Mouse (Mus musculus): ENCODE data around the gene Cbx7.
A peak's percentile ranks its signal among the peaks of the same experiment; 100 is the strongest.

DNA sequence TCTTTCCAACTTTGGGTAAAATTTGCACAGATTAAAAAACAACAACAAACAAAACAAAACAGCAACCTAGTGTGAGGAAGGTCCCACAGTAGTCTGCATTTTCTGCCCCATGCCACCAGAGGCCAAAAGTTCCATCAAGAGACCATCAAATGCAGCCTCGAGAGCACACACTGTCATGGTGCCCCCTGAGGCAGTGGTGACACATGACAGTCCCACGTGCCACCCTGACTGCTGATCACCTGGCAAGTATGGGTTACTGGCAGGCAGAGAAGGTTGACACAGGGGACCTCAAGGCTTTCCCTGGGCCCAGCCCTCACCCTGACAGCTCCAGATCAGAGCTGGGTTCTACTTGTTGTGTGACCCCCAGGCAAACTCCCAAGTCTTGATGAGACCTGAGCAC lies 51.1 kb downstream of the Cbx7 start:
- no peak for TF ChIP-seq POLR2A (IDR thresholded peaks at IDR 0.05; ENCODE audit: low read depth, low read length)
- TF ChIP-seq CTCF (IDR thresholded peaks at IDR 0.05; ENCODE audit: extremely low read depth, insufficient read depth, insufficient read length, insufficient replicate concordance) = peak; percentile 2; the same call in 1 of the 2 replicates

Data from spleen, adult 2 months (tissue).